Mouse (Mus musculus) layer of hippocampus, adult 8-10 months (tissue): ENCODE results near the gene Ppm1j. TPM values are rescaled to one million over a fixed set of nuclear protein-coding genes. Genes with fewer than 3 reads are reported as not detected.
"Not testable (repeated sequence)": the region's sequence is repeated elsewhere in the genome, so short reads cannot be mapped to it uniquely, and the experiment has no call there.

Experiments used
- DNase-seq, 2 experiments: peaks; one replicate each; pipeline ENCODE4 v3.0.0; 2022; ENCODE audit warnings: low spot score in 2 of 2
- total RNA-seq, 4 experiments: library from RNA; stranded (reverse); gene quantifications; 2 replicates each; pipeline ENCODE4 v1.2.4; 2022

Ppm1j gene
- total RNA-seq, result 1 to 10 TPM in 1 of 4 experiments, under 1 TPM in 2, not detected in 1; 0.35 to 1.4 (median 0.36) TPM

- DNase-seq, result no peak
Observed at GRCm38 (mm10) chr3:104780561-104781420, at the start of gene Ppm1j. Ppm1j (plus strand) TSS chr3:104781056.

DNA sequence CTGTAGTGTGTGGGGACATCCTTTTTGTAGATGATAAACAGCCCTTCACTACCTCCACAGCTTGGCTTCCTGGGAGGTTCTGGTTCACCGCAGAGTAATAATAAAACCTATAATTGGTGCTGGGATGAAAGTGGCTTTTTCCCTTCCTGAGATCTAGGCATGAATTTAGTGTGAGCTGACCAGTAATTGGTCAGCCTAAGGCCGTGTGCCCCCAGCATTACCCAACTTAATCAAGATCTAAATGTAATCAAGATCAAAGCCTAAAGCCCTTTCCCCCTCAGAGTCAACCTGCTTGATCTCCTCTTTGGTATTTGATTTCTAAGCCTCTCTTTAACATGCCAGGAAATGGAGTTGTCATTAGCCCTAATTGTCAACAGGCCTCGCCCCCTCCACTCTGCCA, 47.9 kb upstream of the Ppm1j start:
- DNase-seq, result no peak

- no peak for DNase-seq
Observed at GRCm38 (mm10) chr3:104734654-104735053, 46.2 kb upstream of the Ppm1j start.

GRCm38 (mm10) chr3:104741954-104742353, 38.9 kb upstream of the Ppm1j start:
- no peak for DNase-seq

GRCm38 (mm10) chr3:104743161-104743560, 37.7 kb upstream of the Ppm1j start:
- no peak for DNase-seq

GRCm38 (mm10) chr3:104743864-104744263, 37.0 kb upstream of the Ppm1j start:
- no peak for DNase-seq

GRCm38 (mm10) chr3:104752845-104753244, 28.0 kb upstream of the Ppm1j start:
- DNase-seq, result not testable (repeated sequence)

- peak in 1 of 2 experiments; percentile 59 for DNase-seq
Observed at GRCm38 (mm10) chr3:104758406-104758805, 22.4 kb upstream of the Ppm1j start.

- DNase-seq, result no peak
Observed at GRCm38 (mm10) chr3:104758869-104759268, 22.0 kb upstream of the Ppm1j start.

DNA sequence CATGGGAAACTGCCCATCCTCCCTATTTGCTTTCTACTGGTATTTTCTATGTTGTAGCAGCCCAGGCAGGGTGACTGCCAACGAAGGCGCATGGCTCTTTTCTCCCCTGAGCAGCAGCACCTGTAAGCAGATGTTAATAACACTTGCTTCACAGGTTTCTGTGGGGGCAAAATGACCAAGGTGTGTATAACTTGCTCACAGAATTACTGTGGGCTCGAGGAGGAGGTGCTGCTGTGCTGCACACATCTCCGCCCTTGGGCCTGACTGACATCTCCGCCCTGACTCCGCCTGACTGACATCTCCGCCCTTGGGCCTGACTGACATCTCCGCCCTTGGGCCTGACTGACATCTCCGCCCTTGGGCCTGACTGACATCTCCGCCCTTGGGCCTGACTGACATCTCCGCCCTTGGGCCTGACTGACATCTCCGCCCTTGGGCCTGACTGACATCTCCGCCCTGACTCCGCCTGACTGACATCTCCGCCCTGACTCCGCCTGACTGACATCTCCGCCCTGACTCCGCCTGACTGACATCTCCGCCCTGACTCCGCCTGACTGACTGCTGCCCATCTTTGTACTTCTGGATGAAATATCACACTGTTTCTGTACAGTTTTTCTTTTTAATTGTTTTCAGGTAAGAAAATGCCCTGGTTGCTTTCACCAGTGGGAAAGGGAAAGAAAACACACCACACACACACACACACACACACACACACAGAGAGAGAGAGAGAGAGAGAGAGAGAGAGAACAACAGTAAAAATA, 18.6 kb upstream of the Ppm1j start:
- DNase-seq, result not testable (repeated sequence)

DNA sequence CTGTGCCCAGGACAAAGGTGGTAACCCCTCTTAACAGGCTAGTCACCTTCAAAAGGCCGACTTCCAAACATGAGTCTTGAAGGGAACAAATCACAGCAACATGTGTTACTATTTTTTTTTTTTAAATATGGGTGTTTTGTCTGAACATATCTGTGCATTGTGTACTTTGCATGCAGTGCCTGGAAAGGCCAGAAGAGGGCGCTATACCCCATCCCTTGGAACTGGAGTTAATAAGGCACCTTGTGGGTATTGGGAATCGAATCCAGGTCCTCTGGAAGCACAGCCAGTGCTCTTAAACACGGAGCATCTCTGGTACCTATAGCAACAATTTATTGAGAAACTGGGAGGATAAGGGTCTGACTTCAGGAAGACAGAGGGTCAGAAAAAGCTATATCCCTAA, 15.8 kb upstream of the Ppm1j start:
- no peak for DNase-seq

- DNase-seq, result no peak
Observed at GRCm38 (mm10) chr3:104767141-104767540, 13.7 kb upstream of the Ppm1j start.

GRCm38 (mm10) chr3:104767716-104768115, 13.1 kb upstream of the Ppm1j start:
- DNase-seq, result no peak

DNA sequence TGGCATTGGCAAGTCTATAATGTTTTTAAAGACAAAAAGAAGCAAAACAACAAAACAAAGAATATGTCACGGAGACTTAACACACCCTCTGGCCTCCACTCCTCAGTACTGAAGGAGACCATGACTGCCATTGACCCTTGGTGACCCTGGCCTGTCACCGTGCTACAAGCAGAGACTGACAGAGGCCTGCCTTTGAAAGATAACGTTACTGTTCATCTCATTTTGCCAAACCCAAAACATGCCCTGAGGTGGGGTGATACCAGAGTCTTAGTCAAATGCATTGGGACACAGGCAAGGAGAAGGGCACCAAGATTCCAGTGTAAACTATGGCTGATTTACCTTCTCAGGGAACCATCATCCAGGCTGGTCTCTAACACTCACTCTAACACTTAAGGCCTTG, 11.7 kb upstream of the Ppm1j start:
- DNase-seq, result no peak

DNA sequence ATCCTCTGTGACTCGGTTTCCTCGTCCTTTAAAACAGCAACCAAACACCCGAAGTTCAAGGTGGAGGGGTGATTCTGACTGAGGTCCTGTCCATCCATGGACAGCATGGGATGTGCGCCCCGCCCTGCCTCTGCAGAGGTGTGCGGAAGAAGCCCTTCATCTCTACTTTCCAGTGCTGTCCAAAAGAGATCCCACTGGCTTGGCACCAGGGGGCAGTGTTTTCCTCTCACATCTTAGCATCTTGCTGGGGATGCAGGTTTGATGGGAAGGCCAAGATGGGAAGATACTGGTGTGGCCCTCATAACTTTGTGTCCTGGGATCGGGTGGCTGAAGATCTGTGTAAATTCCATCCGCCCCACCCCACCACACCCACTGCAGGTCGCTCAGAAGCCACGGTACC, 10.8 kb upstream of the Ppm1j start:
- no peak for DNase-seq

- DNase-seq, result no peak
Observed at GRCm38 (mm10) chr3:104770918-104771317, 9.9 kb upstream of the Ppm1j start.

DNA sequence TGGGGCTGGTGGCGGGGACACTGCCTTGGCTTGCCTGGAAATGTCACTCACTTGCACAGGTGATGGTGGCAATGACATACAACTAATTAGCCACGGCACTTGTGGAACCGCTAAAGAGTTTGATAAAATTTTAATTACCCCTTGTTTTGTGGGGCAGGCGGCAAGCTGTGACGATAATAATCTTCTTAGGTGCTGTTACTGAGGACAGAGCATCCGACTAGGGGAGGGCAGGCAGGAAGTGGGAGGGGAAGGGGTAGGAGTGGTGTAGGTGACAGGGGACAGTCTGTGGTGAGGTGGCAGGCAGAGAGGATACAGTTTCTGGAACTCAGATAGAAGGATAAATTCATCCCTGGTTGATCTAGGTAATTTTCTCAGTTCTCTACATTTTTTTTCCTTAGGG, 9.4 kb upstream of the Ppm1j start:
- no peak for DNase-seq

- DNase-seq, result no peak
Observed at GRCm38 (mm10) chr3:104773301-104773700, 7.6 kb upstream of the Ppm1j start.

GRCm38 (mm10) chr3:104777342-104777741, 3.5 kb upstream of the Ppm1j start:
- no peak for DNase-seq

DNA sequence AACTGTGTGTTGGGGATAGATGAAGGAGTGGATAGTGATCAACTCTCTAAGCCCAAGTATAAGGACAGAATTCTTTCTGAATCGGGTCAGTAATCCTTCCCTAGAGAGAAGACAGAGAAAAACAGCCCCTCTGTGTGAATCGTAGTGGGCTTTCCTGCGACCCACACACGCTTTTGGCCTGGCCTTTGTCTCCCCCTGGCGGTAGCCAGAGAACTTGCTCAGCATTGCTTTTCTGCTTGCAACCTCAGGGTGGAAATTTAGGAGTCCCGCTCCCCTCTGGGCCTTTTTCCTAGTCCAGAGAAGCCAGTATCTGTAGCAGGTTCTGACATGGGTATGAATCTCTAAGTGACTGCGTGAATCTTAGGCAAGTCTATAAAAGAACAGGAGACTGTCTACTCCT, 907 bp upstream of the Ppm1j start:
- DNase-seq, result no peak

DNA sequence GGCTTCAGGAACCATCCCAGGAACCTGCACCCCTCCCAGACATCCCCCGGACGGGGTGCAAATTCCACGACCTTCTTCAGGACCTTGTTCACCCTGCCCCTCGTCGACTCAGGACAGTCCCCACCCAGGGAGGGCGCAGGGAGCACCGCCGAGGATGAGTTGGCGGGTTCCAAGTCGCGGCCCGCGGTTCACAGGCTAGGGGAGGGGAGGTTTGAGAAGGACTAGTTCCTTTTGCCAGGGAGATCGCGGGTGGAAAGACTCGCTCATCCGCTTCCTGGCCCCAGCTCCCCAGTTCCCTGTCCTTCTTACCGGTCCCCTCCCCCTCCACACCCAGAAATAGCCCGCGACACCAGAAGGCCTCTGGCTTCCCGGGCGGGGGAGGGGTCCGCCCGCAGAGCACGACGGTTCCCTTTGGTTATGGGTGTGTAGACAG, 631 bp downstream of the Ppm1j start, which contains the start of gene Fam19a3:
Gene Fam19a3, minus strand, starts transcription at position 370 of the 433 bp plus-strand sequence.
- no peak for DNase-seq

DNA sequence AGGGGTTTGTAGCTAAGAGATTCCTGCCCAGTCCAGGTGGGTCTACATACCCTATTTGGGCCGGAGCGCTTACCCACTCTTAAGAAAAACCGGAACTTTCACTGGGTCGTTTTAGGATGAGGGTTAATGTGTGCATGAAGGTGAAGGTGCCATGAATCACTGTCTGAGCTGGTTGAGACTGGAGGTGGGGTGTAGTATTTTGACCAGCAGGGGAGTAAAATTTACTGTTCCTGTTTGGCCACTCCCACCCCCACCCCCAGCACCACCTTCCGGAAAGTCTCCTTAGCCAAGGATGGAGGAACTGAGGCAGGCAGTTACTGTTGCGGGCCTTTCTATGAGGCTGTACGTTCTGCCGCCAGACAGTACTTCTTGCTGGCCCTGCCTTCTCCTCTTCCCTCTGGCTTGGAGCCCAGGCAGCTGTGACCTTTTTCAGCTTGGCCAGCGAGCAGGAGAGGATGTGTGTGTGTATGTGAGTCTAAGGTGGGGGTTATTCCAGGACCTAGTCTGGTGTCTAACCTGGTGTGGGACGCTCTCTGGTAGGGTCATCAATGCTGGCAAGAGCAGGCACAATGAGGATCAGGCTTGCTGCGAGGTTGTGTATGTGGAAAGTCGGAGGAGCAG, 1.3 kb downstream of the Ppm1j start:
- DNase-seq, result no peak
